Mouse (Mus musculus) small intestine, adult 2 months (tissue): ENCODE data around the gene Mmp1b.
"Not testable (repeated sequence)": the region's sequence is repeated elsewhere in the genome, so short reads cannot be mapped to it uniquely, and the experiment has no call there.

Experiments
- CTCF ChIP-seq: fragments of 200-500 bp; IDR thresholded peaks from 2 replicates; pipeline ENCODE4 v1.5.1; 2012; ENCODE audit warnings: low read depth, mild to moderate bottlenecking, control low read depth, inconsistent platforms, low read length, moderate library complexity, mixed read lengths; ENCODE audit not compliant: insufficient replicate concordance, insufficient read length; ENCODE audit errors: extremely low read depth
- POLR2A ChIP-seq: fragments of 200-500 bp; IDR thresholded peaks from 2 replicates; pipeline ENCODE4 v1.6.1; 2012; ENCODE audit warnings: low read depth, mild to moderate bottlenecking, control low read depth, inconsistent platforms, low read length, moderate library complexity

GRCm38 (mm10) chr9:7396556-7396955 lies 8.7 kb upstream of the Mmp1b start:
- not testable (repeated sequence) for TF ChIP-seq POLR2A, CTCF
